Mouse (Mus musculus): Measurements from ENCODE around the gene Rgl1. TPM values are rescaled to one million over a fixed set of nuclear protein-coding genes. Genes with fewer than 3 reads are reported as not detected.

The Rgl1 gene
- polyA plus RNA-seq, 1 experiment from 2014 or later, result 45.4 TPM

DNA sequence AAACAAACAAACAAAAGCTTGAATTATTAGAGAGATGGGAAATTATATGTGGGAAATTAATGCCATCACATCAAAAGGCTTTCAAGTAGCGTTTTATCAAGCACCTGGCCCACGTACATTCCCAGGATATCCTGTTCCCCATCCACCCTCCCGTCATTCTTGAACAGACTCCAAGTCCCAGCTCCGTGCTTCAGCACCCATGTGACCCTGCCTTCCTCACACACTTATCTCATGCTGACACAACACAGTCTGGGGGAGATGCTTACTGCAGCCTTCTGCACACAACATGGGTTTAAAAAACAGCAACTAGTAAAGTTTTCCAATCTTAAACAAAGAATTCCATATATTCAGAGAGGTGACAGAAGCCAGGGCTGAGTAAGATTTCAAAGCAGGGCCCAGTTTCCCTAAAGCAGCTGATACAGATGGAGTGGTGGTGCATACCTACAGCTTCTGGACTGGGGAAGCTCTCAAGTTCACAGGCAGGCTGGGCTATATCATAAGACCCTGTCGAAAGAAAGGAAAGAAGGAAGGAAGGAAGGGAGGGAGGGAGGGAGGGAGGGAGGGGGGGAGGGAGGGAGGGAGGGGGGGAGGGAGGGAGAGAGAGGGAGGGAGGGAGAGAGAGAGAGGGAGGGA is 38.4 kb downstream of the Rgl1 start:
- no peak overlapping the region for H3K27ac ChIP-seq (ENCODE audit: low read length)
- no peak overlapping the region for H3K4me3 ChIP-seq (ENCODE audit: low read length)
- H3K27me3 ChIP-seq (replicated peaks; ENCODE audit: control insufficient read depth, insufficient read depth, low read length), result no peaks in the 10 kb centered on the region
- no peaks in the 10 kb centered on the region for H3K36me3 ChIP-seq (ENCODE audit: control insufficient read depth, insufficient read depth, low read length)
- no peak for ATAC-seq
- H3K9ac ChIP-seq (ENCODE audit: low read depth, low read length), result no peak overlapping the region
- 55% methylated on average over 4 of the region's 5 CpGs for WGBS
- H3K4me1 ChIP-seq (ENCODE audit: control insufficient read depth, insufficient read depth, low read length), result peaks cover 4% of the 10 kb centered on the region; the same call in 1 of the 2 replicates
- H3K9me3 ChIP-seq (ENCODE audit: control insufficient read depth, low read length), result no peaks in the 10 kb centered on the region
- no peak overlapping the region for H3K4me2 ChIP-seq (ENCODE audit: low read depth, low read length)

DNA sequence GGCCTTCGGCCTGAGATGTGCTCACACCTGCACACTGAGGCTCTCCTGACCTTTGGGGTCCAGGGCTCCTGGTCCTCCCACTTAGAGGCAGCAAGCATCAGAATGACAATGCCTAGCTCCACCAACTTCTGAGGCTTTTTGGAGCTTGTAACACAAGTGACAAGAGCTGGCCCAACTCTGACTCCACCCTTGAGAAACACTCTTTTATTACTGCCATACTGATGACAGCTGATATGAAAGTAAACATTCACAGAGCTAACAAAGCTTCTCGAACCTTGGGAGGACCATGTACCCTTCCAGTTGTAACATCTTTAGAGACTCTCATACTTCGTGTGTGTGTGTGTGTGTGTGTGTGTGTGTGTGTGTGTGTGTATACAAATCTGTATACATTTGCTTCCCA is 40.1 kb downstream of the Rgl1 start:
- Histone ChIP-seq H3K27me3 (replicated peaks; ENCODE audit: control insufficient read depth, insufficient read depth, low read length) (no peaks in the 10 kb centered on the region), H3K4me2 (ENCODE audit: low read depth, low read length) (no peak overlapping the region), H3K9me3 (ENCODE audit: control insufficient read depth, low read length) (no peaks in the 10 kb centered on the region), H3K9ac (ENCODE audit: low read depth, low read length) (no peak overlapping the region), H3K4me1 (ENCODE audit: control insufficient read depth, insufficient read depth, low read length) (peaks cover 4% of the 10 kb centered on the region; the same call in 1 of the 2 replicates), H3K36me3 (ENCODE audit: control insufficient read depth, insufficient read depth, low read length) (no peaks in the 10 kb centered on the region), H3K27ac (ENCODE audit: low read length) (no peak overlapping the region), H3K4me3 (ENCODE audit: low read length) (no peak overlapping the region)
- ATAC-seq, result peak; percentile 59; the same call in 1 of the 2 replicates
- WGBS, result 42% methylated on average over 3 of the region's 3 CpGs

DNA sequence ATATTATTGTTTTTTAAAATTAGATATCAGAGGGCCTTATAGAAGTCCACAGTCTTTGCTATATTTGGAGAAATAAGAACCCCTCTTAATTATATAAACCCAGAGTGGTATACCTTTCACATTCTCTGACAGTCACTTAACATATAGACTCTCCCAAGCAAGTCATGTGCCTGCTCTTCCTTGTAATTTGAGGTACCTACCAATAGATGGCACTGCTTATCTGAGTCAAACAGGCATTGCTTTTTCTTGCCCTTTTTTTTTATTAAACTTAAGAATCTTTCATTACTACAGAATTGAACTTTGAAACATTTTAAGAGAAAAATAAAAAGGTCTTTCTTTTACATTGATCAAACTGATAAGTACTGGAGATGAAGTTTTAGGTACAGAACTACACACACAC is 41.9 kb downstream of the Rgl1 start:
- Histone ChIP-seq H3K4me2 (ENCODE audit: low read depth, low read length) (no peak overlapping the region), H3K9me3 (ENCODE audit: control insufficient read depth, low read length) (no peaks in the 10 kb centered on the region), H3K4me1 (ENCODE audit: control insufficient read depth, insufficient read depth, low read length) (peaks cover 4% of the 10 kb centered on the region; the same call in 1 of the 2 replicates), H3K4me3 (ENCODE audit: low read length) (no peak overlapping the region), H3K27me3 (replicated peaks; ENCODE audit: control insufficient read depth, insufficient read depth, low read length) (no peaks in the 10 kb centered on the region), H3K9ac (ENCODE audit: low read depth, low read length) (no peak overlapping the region), H3K36me3 (ENCODE audit: control insufficient read depth, insufficient read depth, low read length) (no peaks in the 10 kb centered on the region), H3K27ac (ENCODE audit: low read length) (no peak overlapping the region)
- ATAC-seq, result no peak

DNA sequence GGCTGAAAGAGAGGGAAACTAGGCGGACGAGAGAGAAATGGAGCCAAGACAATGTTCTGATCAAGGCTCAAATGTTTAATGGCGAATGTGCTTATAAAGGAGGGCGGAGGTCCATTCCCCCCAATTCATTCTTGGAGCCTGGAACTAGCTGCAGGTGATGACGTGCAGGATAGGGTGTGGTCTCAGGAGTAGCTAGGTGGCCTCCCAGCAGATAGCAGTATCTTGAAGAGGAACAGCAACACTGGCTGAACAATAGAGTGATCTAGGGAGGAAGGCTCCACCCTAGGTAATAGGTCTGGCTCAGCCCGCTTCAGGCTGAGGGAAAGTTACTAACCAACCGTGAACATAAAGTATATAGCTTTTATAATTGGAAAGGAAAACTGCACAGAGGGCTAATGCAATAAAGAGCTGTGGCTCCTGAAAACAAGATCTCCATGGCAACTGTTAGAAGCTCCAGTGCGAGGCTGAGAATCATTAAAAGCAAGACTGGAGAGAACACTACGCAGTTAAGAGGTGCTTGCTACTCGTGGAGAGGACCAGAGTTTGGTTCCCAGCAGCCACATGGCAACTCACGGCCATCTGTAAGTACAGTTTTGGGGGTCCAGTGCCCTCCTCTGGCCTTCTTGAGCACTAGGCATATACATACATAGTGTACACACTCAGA is 44.5 kb downstream of the Rgl1 start:
- Histone ChIP-seq H3K4me1 (ENCODE audit: control insufficient read depth, insufficient read depth, low read length) (peaks cover 4% of the 10 kb centered on the region; the same call in 1 of the 2 replicates), H3K9me3 (ENCODE audit: control insufficient read depth, low read length) (no peaks in the 10 kb centered on the region), H3K4me2 (ENCODE audit: low read depth, low read length) (no peak overlapping the region), H3K27ac (ENCODE audit: low read length) (no peak overlapping the region), H3K36me3 (ENCODE audit: control insufficient read depth, insufficient read depth, low read length) (no peaks in the 10 kb centered on the region), H3K9ac (ENCODE audit: low read depth, low read length) (no peak overlapping the region), H3K4me3 (ENCODE audit: low read length) (no peak overlapping the region), H3K27me3 (replicated peaks; ENCODE audit: control insufficient read depth, insufficient read depth, low read length) (no peaks in the 10 kb centered on the region)
- WGBS, result 79% methylated on average over 11 of the region's 11 CpGs
- ATAC-seq, result peak; percentile 54

DNA sequence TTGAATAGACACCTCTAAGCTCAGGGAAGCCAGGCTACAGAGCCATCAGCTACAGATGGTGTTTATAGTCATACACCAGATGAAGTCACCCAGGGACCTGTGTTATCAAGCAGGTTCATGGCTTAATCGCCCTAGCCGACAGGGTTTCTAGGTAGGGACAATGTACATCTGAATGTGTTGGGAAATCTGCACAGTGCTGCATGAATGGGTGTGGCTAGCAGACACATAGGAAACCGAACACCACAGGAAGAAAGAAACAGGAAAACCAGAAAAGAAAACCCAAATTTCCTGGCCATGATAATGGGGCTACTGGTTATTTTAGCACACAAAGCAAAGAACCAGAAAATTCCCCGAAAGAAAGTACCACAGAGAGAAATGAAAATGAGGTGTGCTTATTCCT is 45.2 kb downstream of the Rgl1 start:
- no peak overlapping the region for H3K4me2 ChIP-seq (ENCODE audit: low read depth, low read length)
- H3K27me3 ChIP-seq (replicated peaks; ENCODE audit: control insufficient read depth, insufficient read depth, low read length), result no peaks in the 10 kb centered on the region
- peaks cover 3% of the 10 kb centered on the region; the same call in 1 of the 2 replicates for H3K4me1 ChIP-seq (ENCODE audit: control insufficient read depth, insufficient read depth, low read length)
- H3K9ac ChIP-seq (ENCODE audit: low read depth, low read length), result no peak overlapping the region
- no peaks in the 10 kb centered on the region for H3K36me3 ChIP-seq (ENCODE audit: control insufficient read depth, insufficient read depth, low read length)
- H3K4me3 ChIP-seq (ENCODE audit: low read length), result no peak overlapping the region
- no peak overlapping the region for H3K27ac ChIP-seq (ENCODE audit: low read length)
- H3K9me3 ChIP-seq (ENCODE audit: control insufficient read depth, low read length), result no peaks in the 10 kb centered on the region
- ATAC-seq, result peak; percentile 91
- 68% methylated on average over 4 of the region's 4 CpGs for WGBS

DNA sequence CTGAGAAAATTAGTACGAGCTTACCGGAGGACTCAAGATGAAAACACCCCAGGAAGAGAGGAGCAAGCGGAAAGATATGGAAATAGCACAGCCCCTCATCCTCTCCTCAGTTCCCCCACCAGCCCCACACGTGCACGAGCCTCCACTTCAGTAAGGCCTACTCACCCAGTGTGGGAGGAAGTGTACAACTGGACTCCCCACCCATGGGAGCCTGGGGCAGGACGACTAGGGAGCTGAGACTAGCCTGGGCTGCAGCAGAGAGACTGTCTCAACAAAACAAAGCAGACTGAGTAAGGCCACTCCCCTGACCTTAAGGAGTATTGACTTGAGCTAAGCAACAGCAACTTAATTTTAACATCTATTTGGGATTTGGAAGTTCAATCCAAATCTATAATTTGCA is 48.0 kb downstream of the Rgl1 start:
- Histone ChIP-seq H3K9me3 (ENCODE audit: control insufficient read depth, low read length) (no peaks in the 10 kb centered on the region), H3K4me2 (ENCODE audit: low read depth, low read length) (no peak overlapping the region), H3K36me3 (ENCODE audit: control insufficient read depth, insufficient read depth, low read length) (no peaks in the 10 kb centered on the region), H3K9ac (ENCODE audit: low read depth, low read length) (no peak overlapping the region), H3K4me3 (ENCODE audit: low read length) (no peak overlapping the region), H3K27ac (ENCODE audit: low read length) (no peak overlapping the region), H3K4me1 (ENCODE audit: control insufficient read depth, insufficient read depth, low read length) (no peaks in the 10 kb centered on the region), H3K27me3 (replicated peaks; ENCODE audit: control insufficient read depth, insufficient read depth, low read length) (no peaks in the 10 kb centered on the region)
- WGBS, result 56% methylated on average over 6 of the region's 6 CpGs
- ATAC-seq, result no peak

DNA sequence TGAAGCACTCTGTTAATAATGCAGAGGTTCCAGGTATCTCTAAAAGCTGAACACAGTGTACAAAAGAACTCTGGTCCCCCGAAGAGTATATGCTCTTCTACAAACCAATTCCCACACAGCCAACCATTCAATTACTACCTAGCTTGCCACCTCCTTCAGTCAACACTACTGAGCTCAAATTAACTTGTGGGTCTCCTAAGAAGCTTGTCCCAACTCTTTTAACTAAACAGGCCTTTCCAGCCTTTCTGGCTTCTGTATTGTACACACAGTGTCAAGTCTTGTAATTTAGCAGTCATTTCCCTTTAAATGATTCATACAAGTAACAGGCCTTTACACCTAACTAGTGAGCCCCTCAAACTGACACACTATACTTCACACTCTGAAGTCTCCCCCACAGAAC is 48.8 kb downstream of the Rgl1 start:
- Histone ChIP-seq H3K27ac (ENCODE audit: low read length) (no peak overlapping the region), H3K4me3 (ENCODE audit: low read length) (no peak overlapping the region), H3K9ac (ENCODE audit: low read depth, low read length) (no peak overlapping the region), H3K4me1 (ENCODE audit: control insufficient read depth, insufficient read depth, low read length) (no peaks in the 10 kb centered on the region), H3K27me3 (replicated peaks; ENCODE audit: control insufficient read depth, insufficient read depth, low read length) (no peaks in the 10 kb centered on the region), H3K4me2 (ENCODE audit: low read depth, low read length) (no peak overlapping the region), H3K9me3 (ENCODE audit: control insufficient read depth, low read length) (no peaks in the 10 kb centered on the region), H3K36me3 (ENCODE audit: control insufficient read depth, insufficient read depth, low read length) (no peaks in the 10 kb centered on the region)
- WGBS, result 66% methylated on average over 1 of the region's 1 CpGs
- ATAC-seq, result no peak

DNA sequence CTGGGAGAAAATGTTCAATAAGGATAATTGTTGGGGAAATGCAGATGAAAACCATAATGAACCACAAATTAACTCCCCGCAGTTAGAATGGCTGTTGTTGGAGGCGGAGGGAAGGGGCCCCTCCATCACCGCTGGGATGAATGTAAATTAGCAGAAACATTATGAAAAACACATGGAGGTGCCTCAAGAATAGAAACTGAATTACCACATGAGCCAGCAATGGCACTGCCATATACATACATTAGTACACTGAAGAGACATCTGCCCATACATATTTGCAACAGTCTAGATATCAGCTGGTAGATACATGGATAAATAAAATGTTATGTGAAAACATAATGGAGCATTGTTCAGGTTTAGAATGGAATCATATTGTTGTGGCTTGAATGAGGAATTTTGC is 51.7 kb downstream of the Rgl1 start:
- WGBS, result 85% methylated on average over 3 of the region's 3 CpGs
- no peaks in the 10 kb centered on the region for H3K27me3 ChIP-seq (replicated peaks; ENCODE audit: control insufficient read depth, insufficient read depth, low read length)
- no peak overlapping the region for H3K4me2 ChIP-seq (ENCODE audit: low read depth, low read length)
- H3K4me3 ChIP-seq (ENCODE audit: low read length), result no peak overlapping the region
- no peaks in the 10 kb centered on the region for H3K4me1 ChIP-seq (ENCODE audit: control insufficient read depth, insufficient read depth, low read length)
- H3K9me3 ChIP-seq (ENCODE audit: control insufficient read depth, low read length), result no peaks in the 10 kb centered on the region
- no peak overlapping the region for H3K9ac ChIP-seq (ENCODE audit: low read depth, low read length)
- H3K36me3 ChIP-seq (ENCODE audit: control insufficient read depth, insufficient read depth, low read length), result no peaks in the 10 kb centered on the region
- no peak for ATAC-seq
- no peak overlapping the region for H3K27ac ChIP-seq (ENCODE audit: low read length)

DNA sequence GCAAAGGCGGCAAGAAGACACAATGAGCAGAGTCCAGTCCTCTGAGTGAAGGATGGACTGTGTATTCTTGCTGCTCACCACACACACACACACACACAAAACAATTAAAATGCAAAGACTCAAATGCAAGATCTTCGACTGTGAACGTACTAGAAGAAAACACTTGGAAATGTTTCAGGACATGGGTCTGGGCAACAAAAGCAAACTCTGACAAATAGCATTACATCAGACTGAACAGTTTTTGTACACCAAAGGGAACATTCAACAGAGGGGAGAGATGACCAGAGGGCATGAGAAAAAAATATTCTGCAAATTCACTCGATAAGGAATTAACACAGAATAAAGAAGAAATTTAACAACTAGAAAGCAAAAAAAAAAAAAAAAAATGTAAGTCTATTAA is 52.2 kb downstream of the Rgl1 start:
- ATAC-seq, result no peak
- Histone ChIP-seq H3K4me1 (ENCODE audit: control insufficient read depth, insufficient read depth, low read length) (no peaks in the 10 kb centered on the region), H3K9me3 (ENCODE audit: control insufficient read depth, low read length) (no peaks in the 10 kb centered on the region), H3K27ac (ENCODE audit: low read length) (no peak overlapping the region), H3K27me3 (replicated peaks; ENCODE audit: control insufficient read depth, insufficient read depth, low read length) (no peaks in the 10 kb centered on the region), H3K36me3 (ENCODE audit: control insufficient read depth, insufficient read depth, low read length) (no peaks in the 10 kb centered on the region), H3K9ac (ENCODE audit: low read depth, low read length) (no peak overlapping the region), H3K4me2 (ENCODE audit: low read depth, low read length) (no peak overlapping the region), H3K4me3 (ENCODE audit: low read length) (no peak overlapping the region)
- WGBS, result 87% methylated on average over 4 of the region's 4 CpGs

DNA sequence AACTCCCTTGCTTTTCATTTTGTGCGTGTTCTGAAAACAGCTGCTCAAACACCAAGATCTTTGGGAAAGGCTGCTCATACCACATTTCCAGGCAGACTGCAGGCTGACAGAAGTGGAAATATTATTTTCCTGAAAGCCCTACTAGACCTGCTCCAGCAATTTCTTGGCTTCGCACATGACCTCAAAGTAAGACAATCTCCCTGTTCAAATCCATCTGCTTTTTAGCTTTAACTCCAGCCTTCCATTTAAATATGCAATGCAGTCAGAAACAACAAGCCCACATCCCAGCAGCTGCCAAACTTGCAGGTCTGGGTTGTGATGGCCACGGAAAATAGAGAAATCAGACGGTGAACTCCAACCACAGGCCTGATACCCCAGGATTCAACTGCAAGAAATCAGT is 55.1 kb downstream of the Rgl1 start:
- WGBS, result 80% methylated on average over 4 of the region's 4 CpGs
- no peaks in the 10 kb centered on the region for H3K9me3 ChIP-seq (ENCODE audit: control insufficient read depth, low read length)
- no peak overlapping the region for H3K4me2 ChIP-seq (ENCODE audit: low read depth, low read length)
- no peaks in the 10 kb centered on the region for H3K36me3 ChIP-seq (ENCODE audit: control insufficient read depth, insufficient read depth, low read length)
- no peaks in the 10 kb centered on the region for H3K4me1 ChIP-seq (ENCODE audit: control insufficient read depth, insufficient read depth, low read length)
- no peak for ATAC-seq
- H3K27ac ChIP-seq (ENCODE audit: low read length), result no peak overlapping the region
- H3K9ac ChIP-seq (ENCODE audit: low read depth, low read length), result no peak overlapping the region
- no peaks in the 10 kb centered on the region for H3K27me3 ChIP-seq (replicated peaks; ENCODE audit: control insufficient read depth, insufficient read depth, low read length)
- H3K4me3 ChIP-seq (ENCODE audit: low read length), result no peak overlapping the region
